Mouse (Mus musculus) MEL (cell line): ENCODE measurements at regions not wholly inside any gene's neighbourhood (a gene's known extent, or its start where the extent isn't known, plus 50 kb on each side); places are given as distances from the start of the nearest gene placed in this dataset.

Experiments
- DNase-seq: peaks from one replicate; pipeline ENCODE4 v3.0.0; 2011; ENCODE audit warnings: low read depth, low spot score
- H3K27ac ChIP-seq: 2 replicates; pipeline ENCODE4 v1.5.1; 2012; ENCODE audit warnings: low read depth, mild to moderate bottlenecking, control low read depth, low read length, moderate library complexity; ENCODE audit not compliant: control insufficient read depth
- H3K27me3 ChIP-seq, 2 experiments: fragments of 150-350 bp in 1 of 2; sonication (generic) in 1 of 2; 2 replicates each; pipeline ENCODE4 v1.6.1; 2012; ENCODE audit warnings: low read length in 2 of 2, mild to moderate bottlenecking in 2 of 2, improper control_type of control experiment in 1 of 2, moderate library complexity in 1 of 2; ENCODE audit not compliant: insufficient read depth in 2 of 2, control insufficient read depth in 1 of 2
- H3K36me3 ChIP-seq, 2 experiments: 2 replicates each; pipeline ENCODE4 v1.6.1; 2012 to 2014; ENCODE audit warnings: low read length in 2 of 2, improper control_type of control experiment in 1 of 2, inconsistent platforms in 1 of 2, mild to moderate bottlenecking in 1 of 2; ENCODE audit not compliant: insufficient read depth in 2 of 2, control insufficient read depth in 1 of 2
- H3K4me1 ChIP-seq, 2 experiments: fragments of 150-350 bp in 1 of 2; sonication (generic) in 1 of 2; 2 replicates each; pipeline ENCODE4 v1.6.1; 2012; ENCODE audit warnings: low read length in 2 of 2, improper control_type of control experiment in 1 of 2, mild to moderate bottlenecking in 1 of 2; ENCODE audit not compliant: insufficient read depth in 2 of 2, control insufficient read depth in 1 of 2
- H3K4me3 ChIP-seq, 2 experiments: fragments of 150-350 bp in 1 of 2; sonication (generic) in 1 of 2; 2 replicates each; pipeline ENCODE4 v1.5.1; 2012; ENCODE audit warnings: low read depth in 2 of 2, low read length in 2 of 2, mild to moderate bottlenecking in 2 of 2, moderate library complexity in 2 of 2, control low read depth in 1 of 2, improper control_type of control experiment in 1 of 2; ENCODE audit not compliant: control insufficient read depth in 1 of 2, insufficient read depth in 1 of 2
- H3K79me2 ChIP-seq: 2 replicates; pipeline ENCODE4 v1.6.1; 2012; ENCODE audit warnings: mild to moderate bottlenecking, low read length, moderate library complexity; ENCODE audit not compliant: control insufficient read depth, poor library complexity, insufficient read depth
- H3K9ac ChIP-seq: 2 replicates; pipeline ENCODE4 v1.6.1; 2012; ENCODE audit warnings: low read depth, mild to moderate bottlenecking, control low read depth, low read length, moderate library complexity; ENCODE audit not compliant: control insufficient read depth, poor library complexity, severe bottlenecking
- H3K9me3 ChIP-seq: fragments of 150-350 bp; sonication (generic); replicated peaks from 2 replicates; pipeline ENCODE4 v1.6.1; 2012; ENCODE audit warnings: mild to moderate bottlenecking, low read length, improper control_type of control experiment, moderate library complexity; ENCODE audit not compliant: insufficient read depth
- BHLHE40 ChIP-seq: IDR thresholded peaks from 2 replicates; pipeline ENCODE4 v1.6.1; 2012; ENCODE audit warnings: low read depth, mild to moderate bottlenecking, inconsistent platforms, low read length, improper control_type of control experiment, borderline replicate concordance
- CHD2 ChIP-seq: IDR thresholded peaks from 2 replicates; pipeline ENCODE4 v1.6.1; 2011; ENCODE audit warnings: low read length, improper control_type of control experiment
- CTCF ChIP-seq, 3 experiments: IDR thresholded peaks in 2 of 3; conservative IDR thresholded peaks in 1 of 3; 2 replicates each; pipeline ENCODE4 v1.5.1; 2011 to 2012; ENCODE audit warnings: low read length in 3 of 3, low read depth in 2 of 3, mild to moderate bottlenecking in 2 of 3, improper control_type of control experiment in 1 of 3, inconsistent platforms in 1 of 3, mixed read lengths in 1 of 3, moderate library complexity in 1 of 3; ENCODE audit not compliant: control insufficient read depth in 1 of 3, insufficient read depth in 1 of 3, poor library complexity in 1 of 3, severe bottlenecking in 1 of 3
- E2F4 ChIP-seq: IDR thresholded peaks from 2 replicates; pipeline ENCODE4 v1.6.1; 2011; ENCODE audit warnings: low read depth, low read length, improper control_type of control experiment, borderline replicate concordance
- EP300 ChIP-seq, 2 experiments: IDR thresholded peaks; 2 replicates each; pipeline ENCODE4 v1.6.1; 2011; ENCODE audit warnings: improper control_type of control experiment in 2 of 2, low read length in 2 of 2, low read depth in 1 of 2, mild to moderate bottlenecking in 1 of 2
- ETS1 ChIP-seq: IDR thresholded peaks from 2 replicates; pipeline ENCODE4 v1.6.1; 2012; ENCODE audit warnings: low read depth, mild to moderate bottlenecking, inconsistent platforms, low read length, improper control_type of control experiment, moderate library complexity
- GATA1 ChIP-seq: IDR thresholded peaks from 2 replicates; pipeline ENCODE4 v1.6.1; 2011; ENCODE audit warnings: low read depth, low read length, improper control_type of control experiment
- HCFC1 ChIP-seq: IDR thresholded peaks from 2 replicates; pipeline ENCODE4 v1.6.1; 2012; ENCODE audit warnings: low read depth, mild to moderate bottlenecking, inconsistent platforms, low read length, improper control_type of control experiment, moderate library complexity
- KAT2A ChIP-seq: conservative IDR thresholded peaks from 2 replicates; pipeline ENCODE4 v1.6.1; 2012; ENCODE audit warnings: low read depth, low read length, improper control_type of control experiment, inconsistent platforms
- MAFK ChIP-seq: IDR thresholded peaks from 2 replicates; pipeline ENCODE4 v1.6.1; 2011; ENCODE audit warnings: low read depth, mild to moderate bottlenecking, low read length, improper control_type of control experiment, borderline replicate concordance
- MEF2A ChIP-seq: IDR thresholded peaks from 2 replicates; pipeline ENCODE4 v1.6.1; 2014; ENCODE audit warnings: low read depth, mild to moderate bottlenecking, inconsistent platforms, low read length, improper control_type of control experiment; ENCODE audit not compliant: poor library complexity, insufficient replicate concordance, severe bottlenecking; ENCODE audit errors: extremely low read depth
- MXI1 ChIP-seq: IDR thresholded peaks from 2 replicates; pipeline ENCODE4 v1.6.1; 2011; ENCODE audit warnings: mild to moderate bottlenecking, low read depth, low read length, improper control_type of control experiment
- MYB ChIP-seq: IDR thresholded peaks from 2 replicates; pipeline ENCODE4 v1.6.1; 2011; ENCODE audit warnings: mild to moderate bottlenecking, low read depth, low read length, improper control_type of control experiment
- POLR2AphosphoS5 ChIP-seq: IDR thresholded peaks from 2 replicates; pipeline ENCODE4 v1.6.1; 2012; ENCODE audit warnings: low read depth, borderline replicate concordance, mild to moderate bottlenecking, inconsistent platforms, low read length, moderate library complexity, mixed read lengths
- RCOR1 ChIP-seq: IDR thresholded peaks from 2 replicates; pipeline ENCODE4 v1.6.1; 2012; ENCODE audit warnings: low read depth, mild to moderate bottlenecking, inconsistent platforms, low read length, improper control_type of control experiment
- TAL1 ChIP-seq: IDR thresholded peaks from 2 replicates; pipeline ENCODE4 v1.6.1; 2012; ENCODE audit warnings: mild to moderate bottlenecking, inconsistent platforms, low read length, moderate library complexity, mixed read lengths
- TBP ChIP-seq: IDR thresholded peaks from 2 replicates; pipeline ENCODE4 v1.8.0; 2011; ENCODE audit warnings: low read depth, low read length, improper control_type of control experiment
- USF1 ChIP-seq: IDR thresholded peaks from 2 replicates; pipeline ENCODE4 v1.6.1; 2014; ENCODE audit warnings: low read depth, mild to moderate bottlenecking, inconsistent platforms, low read length, improper control_type of control experiment, moderate library complexity
- ZC3H11A ChIP-seq: IDR thresholded peaks from 2 replicates; pipeline ENCODE4 v1.6.1; 2012; ENCODE audit warnings: low read depth, mild to moderate bottlenecking, inconsistent platforms, low read length, improper control_type of control experiment
- ZKSCAN1 ChIP-seq: IDR thresholded peaks from 2 replicates; pipeline ENCODE4 v1.6.1; 2012; ENCODE audit warnings: low read depth, mild to moderate bottlenecking, inconsistent platforms, low read length, improper control_type of control experiment, moderate library complexity

DNA sequence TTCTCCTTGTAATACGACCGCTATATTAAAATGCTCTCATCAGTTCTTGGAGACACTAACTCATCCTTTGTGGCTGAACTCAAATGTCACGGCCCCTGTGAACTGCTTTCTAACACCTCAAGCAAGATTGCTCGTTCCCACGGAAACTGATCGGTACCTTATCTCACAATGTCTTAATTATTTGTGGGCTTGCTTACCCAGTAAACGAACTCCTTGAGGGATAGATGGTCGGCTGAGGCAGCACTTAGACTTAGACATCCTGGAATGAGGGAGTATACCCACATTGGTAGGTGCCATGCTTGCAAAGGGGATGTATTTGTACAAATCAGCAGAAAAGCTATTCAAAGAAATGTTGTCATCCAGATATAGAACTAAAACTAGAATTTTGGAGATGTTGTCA, 92.9 kb upstream of the Rap1b start:
- no peak overlapping the region for H3K4me3 ChIP-seq
- H3K4me1 ChIP-seq: peaks cover 4 to 23% of the 10 kb centered on the region in 2 experiments; a peak in 3 of 4 replicates
- DNase-seq: no peak
- H3K79me2 ChIP-seq: no peaks in the 10 kb centered on the region
- peaks cover 0 to 11% of the 10 kb centered on the region in 2 experiments; a peak in 2 of 4 replicates for H3K36me3 ChIP-seq
- TF ChIP-seq BHLHE40 (no peak), EP300 (IDR thresholded peaks at IDR 0.05; ENCODE audit: low read depth in 1 of 2, low read length in 2 of 2) (no peak), CTCF (IDR thresholded peaks at IDR 0.05 in 2 of 3, conservative IDR thresholded peaks at IDR 0.05 in 1 of 3; ENCODE audit: control insufficient read depth in 1 of 3, insufficient read depth in 1 of 3, low read depth in 2 of 3, low read length in 3 of 3, poor library complexity in 1 of 3, severe bottlenecking in 1 of 3) (no peak), ETS1 (no peak), RCOR1 (no peak), TBP (no peak), TAL1 (no peak), E2F4 (no peak), MAFK (no peak), USF1 (no peak), MEF2A (no peak), MYB (no peak), KAT2A (no peak), ZKSCAN1 (no peak), GATA1 (no peak), ZC3H11A (no peak), POLR2AphosphoS5 (no peak), HCFC1 (no peak), CHD2 (no peak), MXI1 (no peak)
- H3K27me3 ChIP-seq: no peaks in the 10 kb centered on the region
- H3K9ac ChIP-seq: no peak overlapping the region
- no peaks in the 10 kb centered on the region for H3K9me3 ChIP-seq
- H3K27ac ChIP-seq: no peak overlapping the region

- TF ChIP-seq CTCF (IDR thresholded peaks at IDR 0.05 in 2 of 3, conservative IDR thresholded peaks at IDR 0.05 in 1 of 3; ENCODE audit: control insufficient read depth in 1 of 3, insufficient read depth in 1 of 3, low read depth in 2 of 3, low read length in 3 of 3, poor library complexity in 1 of 3, severe bottlenecking in 1 of 3): no peak
- TF ChIP-seq E2F4: no peak
- no peak for TF ChIP-seq KAT2A
- no peak for TF ChIP-seq POLR2AphosphoS5
- no peak for TF ChIP-seq HCFC1
- TF ChIP-seq MXI1: no peak
- Histone ChIP-seq H3K79me2 (no peaks in the 10 kb centered on the region), H3K9ac (no peak overlapping the region), H3K27me3 (no peaks in the 10 kb centered on the region), H3K4me3 (no peak overlapping the region), H3K4me1 (peaks cover 0 to 14% of the 10 kb centered on the region in 2 experiments; a peak in 3 of 4 replicates), H3K27ac (no peak overlapping the region), H3K9me3 (no peaks in the 10 kb centered on the region), H3K36me3 (no peaks in the 10 kb centered on the region; a peak in 2 of 4 replicates)
- no peak for DNase-seq
Observed at GRCm38 (mm10) chr10:117940441-117941265, 94.8 kb upstream of the Rap1b start.
